Mouse (Mus musculus) G1E (cell line): ENCODE data around the gene Acot11.

ENCODE experiments used
- CTCF ChIP-seq: IDR thresholded peaks from 2 replicates; pipeline ENCODE4 v1.5.1; 2012; ENCODE audit warnings: low read depth, low read length, inconsistent platforms, mixed read lengths
- POLR2AphosphoS5 ChIP-seq: IDR thresholded peaks from 2 replicates; pipeline ENCODE4 v1.6.1; 2012; ENCODE audit warnings: low read depth, low read length, inconsistent platforms; ENCODE audit not compliant: insufficient replicate concordance
- TAL1 ChIP-seq: conservative IDR thresholded peaks from 2 replicates; pipeline ENCODE4 v1.6.1; 2012; ENCODE audit warnings: low read depth, low read length, inconsistent platforms, mixed read lengths

- TF ChIP-seq CTCF: no peak
- TF ChIP-seq TAL1: no peak
- no peak for TF ChIP-seq POLR2AphosphoS5
Observed at GRCm38 (mm10) chr4:106840651-106841145, 35.9 kb upstream of the Acot11 start.
